Mouse (Mus musculus) embryonic facial prominence, embryonic 13.5 days (tissue): Measurements from ENCODE around the gene Arhgef17. TPM values are rescaled to one million over a fixed set of nuclear protein-coding genes. Genes with fewer than 3 reads are reported as not detected.
A peak's percentile ranks its signal among the peaks of the same experiment; 100 is the strongest.

ENCODE experiments used
- ATAC-seq: fragments of 200-750 bp; cut with Nextera tagmentation; 2 replicates; pipeline ENCODE4 v1.8.0; 2017; ENCODE audit warnings: low read depth; ENCODE audit not compliant: insufficient number of reproducible peaks, insufficient read depth, low FRiP score, low TSS enrichment
- H3K27ac ChIP-seq: fragments of 300-500 bp; sonication (generic); 2 replicates; pipeline ENCODE4 v1.5.1; 2015; ENCODE audit warnings: moderate library complexity, mild to moderate bottlenecking, inconsistent platforms
- H3K27me3 ChIP-seq: fragments of 300-500 bp; sonication (generic); 2 replicates; pipeline ENCODE4 v1.6.1; 2015; ENCODE audit warnings: mild to moderate bottlenecking, inconsistent platforms
- H3K36me3 ChIP-seq: fragments of 300-500 bp; sonication (generic); 2 replicates; pipeline ENCODE4 v1.6.1; 2015; ENCODE audit warnings: mild to moderate bottlenecking, inconsistent platforms
- H3K4me1 ChIP-seq: fragments of 300-500 bp; sonication (generic); 2 replicates; pipeline ENCODE4 v1.6.1; 2015; ENCODE audit warnings: inconsistent platforms
- H3K4me2 ChIP-seq: fragments of 300-500 bp; sonication (generic); 2 replicates; pipeline ENCODE4 v1.6.1; 2015; ENCODE audit warnings: moderate library complexity, mild to moderate bottlenecking, inconsistent platforms
- H3K4me3 ChIP-seq: fragments of 300-500 bp; sonication (generic); 2 replicates; pipeline ENCODE4 v1.5.1; 2015; ENCODE audit warnings: mild to moderate bottlenecking, inconsistent platforms
- H3K9ac ChIP-seq: fragments of 300-500 bp; sonication (generic); 2 replicates; pipeline ENCODE4 v1.6.1; 2015; ENCODE audit warnings: mild to moderate bottlenecking, inconsistent platforms
- H3K9me3 ChIP-seq: fragments of 300-500 bp; sonication (generic); 2 replicates; pipeline ENCODE4 v1.6.1; 2016; ENCODE audit warnings: inconsistent platforms
- WGBS: fragments of 180-500 bp; shearing (Covaris S2); methylation state at CpG from one replicate; pipeline ENCODE4 v1.1.7; 2015; ENCODE audit warnings: mixed read lengths; 5-methylcytosine and 5-hydroxymethylcytosine counted together
- polyA plus RNA-seq: library from polyadenylated mRNA; unstranded; fragments of >200 nt; fragmentation: Nextera tagmentation; extraction: Ambion mirVana; gene quantifications from 2 replicates; pipeline ENCODE4 v1.2.1, GENCODE M21; 2015

The Arhgef17 gene
- polyA plus RNA-seq, 1 experiment from 2014 or later = 8.0 TPM

GRCm38 (mm10) chr7:100911246-100911770 is 20.6 kb downstream of the Arhgef17 start:
- Histone ChIP-seq H3K9me3 (no peaks in the 10 kb centered on the region), H3K4me1 (peaks cover 77% of the 10 kb centered on the region), H3K27me3 (no peaks in the 10 kb centered on the region), H3K36me3 (peaks cover 43% of the 10 kb centered on the region), H3K4me3 (no peak overlapping the region), H3K9ac (peak overlapping the region; percentile 27; the same call in 1 of the 2 replicates), H3K27ac (peak overlapping the region; percentile 51), H3K4me2 (peak overlapping the region; percentile 16)
- WGBS = 22% methylated on average over 2 of the region's 2 CpGs
- ATAC-seq = no peak

- Histone ChIP-seq H3K36me3 (peaks cover 36% of the 10 kb centered on the region), H3K27ac (peak overlapping the region; percentile 86), H3K27me3 (no peaks in the 10 kb centered on the region), H3K9me3 (no peaks in the 10 kb centered on the region), H3K4me1 (peaks cover 63% of the 10 kb centered on the region), H3K9ac (no peak overlapping the region), H3K4me2 (no peak overlapping the region), H3K4me3 (no peak overlapping the region)
- WGBS = 50% methylated on average over 8 of the region's 8 CpGs
- ATAC-seq = no peak
Observed at GRCm38 (mm10) chr7:100908567-100908966, 23.3 kb downstream of the Arhgef17 start.

GRCm38 (mm10) chr7:100908061-100908460 is 23.8 kb downstream of the Arhgef17 start:
- ATAC-seq = no peak
- H3K9me3 ChIP-seq = no peaks in the 10 kb centered on the region
- H3K4me2 ChIP-seq = peak overlapping the region; percentile 48; the same call in 1 of the 2 replicates
- peaks cover 59% of the 10 kb centered on the region for H3K4me1 ChIP-seq
- H3K9ac ChIP-seq = peak overlapping the region; percentile 45
- no peaks in the 10 kb centered on the region for H3K27me3 ChIP-seq
- H3K4me3 ChIP-seq = no peak overlapping the region
- 65% methylated on average over 8 of the region's 8 CpGs for WGBS
- peaks cover 31% of the 10 kb centered on the region for H3K36me3 ChIP-seq
- peak overlapping the region; percentile 86 for H3K27ac ChIP-seq

- peak overlapping the region; percentile 86 for H3K27ac ChIP-seq
- no peak for ATAC-seq
Observed at GRCm38 (mm10) chr7:100907231-100907630, 24.7 kb downstream of the Arhgef17 start.

GRCm38 (mm10) chr7:100906029-100906789 is 25.7 kb downstream of the Arhgef17 start:
- Histone ChIP-seq H3K27me3 (no peaks in the 10 kb centered on the region), H3K4me2 (no peak overlapping the region), H3K9ac (no peak overlapping the region), H3K27ac (no peak overlapping the region), H3K36me3 (peaks cover 40% of the 10 kb centered on the region), H3K4me3 (no peak overlapping the region), H3K9me3 (no peaks in the 10 kb centered on the region), H3K4me1 (peaks cover 41% of the 10 kb centered on the region)
- WGBS = 88% methylated on average over 10 of the region's 10 CpGs
- ATAC-seq = no peak

More at GRCm38 (mm10) chr7:100907231-100907630, 24.7 kb downstream of the Arhgef17 start:
- no peaks in the 10 kb centered on the region for H3K9me3 ChIP-seq
- peak overlapping the region; percentile 48 for H3K4me2 ChIP-seq
- H3K4me3 ChIP-seq = peak overlapping the region; percentile 20
- peaks cover 34% of the 10 kb centered on the region for H3K36me3 ChIP-seq
- peaks cover 51% of the 10 kb centered on the region for H3K4me1 ChIP-seq
- H3K9ac ChIP-seq = peak overlapping the region; percentile 45; the same call in 1 of the 2 replicates
- H3K27me3 ChIP-seq = no peaks in the 10 kb centered on the region
- 0% methylated on average over 1 of the region's 1 CpGs for WGBS

- Histone ChIP-seq H3K9me3 (no peaks in the 10 kb centered on the region), H3K27me3 (no peaks in the 10 kb centered on the region), H3K27ac (no peak overlapping the region), H3K36me3 (peaks cover 36% of the 10 kb centered on the region), H3K4me1 (peaks cover 31% of the 10 kb centered on the region), H3K9ac (peak overlapping the region; percentile 40; the same call in 1 of the 2 replicates), H3K4me3 (no peak overlapping the region), H3K4me2 (no peak overlapping the region)
- no peak for ATAC-seq
- 79% methylated on average over 7 of the region's 7 CpGs for WGBS
Observed at GRCm38 (mm10) chr7:100905037-100905436, 26.9 kb downstream of the Arhgef17 start.

- Histone ChIP-seq H3K27me3 (no peaks in the 10 kb centered on the region), H3K36me3 (peaks cover 32% of the 10 kb centered on the region), H3K9ac (peak overlapping the region; percentile 40; the same call in 1 of the 2 replicates), H3K4me2 (no peak overlapping the region), H3K27ac (no peak overlapping the region), H3K9me3 (no peaks in the 10 kb centered on the region), H3K4me1 (peaks cover 28% of the 10 kb centered on the region), H3K4me3 (no peak overlapping the region)
- 85% methylated on average over 5 of the region's 5 CpGs for WGBS
- ATAC-seq = no peak
Observed at GRCm38 (mm10) chr7:100904612-100905011, 27.3 kb downstream of the Arhgef17 start.

GRCm38 (mm10) chr7:100902451-100903137 is 29.3 kb downstream of the Arhgef17 start:
- 84% methylated on average over 9 of the region's 9 CpGs for WGBS
- Histone ChIP-seq H3K9ac (no peak overlapping the region), H3K9me3 (no peaks in the 10 kb centered on the region), H3K4me1 (peaks cover 8% of the 10 kb centered on the region), H3K27me3 (no peaks in the 10 kb centered on the region), H3K36me3 (peaks cover 31% of the 10 kb centered on the region), H3K4me2 (no peak overlapping the region), H3K4me3 (no peak overlapping the region), H3K27ac (no peak overlapping the region)
- ATAC-seq = no peak

- peaks cover 20% of the 10 kb centered on the region for H3K36me3 ChIP-seq
- peaks cover 34% of the 10 kb centered on the region for H3K4me1 ChIP-seq
- no peak overlapping the region for H3K27ac ChIP-seq
- H3K9me3 ChIP-seq = no peaks in the 10 kb centered on the region
- ATAC-seq = no peak
- H3K27me3 ChIP-seq = no peaks in the 10 kb centered on the region
- no peak overlapping the region for H3K9ac ChIP-seq
- no peak overlapping the region for H3K4me3 ChIP-seq
- H3K4me2 ChIP-seq = no peak overlapping the region
- WGBS = 83% methylated on average over 5 of the region's 5 CpGs
Observed at GRCm38 (mm10) chr7:100897828-100898227, 34.1 kb downstream of the Arhgef17 start.

- Histone ChIP-seq H3K9me3 (no peaks in the 10 kb centered on the region), H3K27ac (no peak overlapping the region; the same call in 1 of the 2 replicates), H3K27me3 (no peaks in the 10 kb centered on the region), H3K36me3 (peaks cover 22% of the 10 kb centered on the region), H3K9ac (peak overlapping the region; percentile 83), H3K4me2 (peak overlapping the region; percentile 92), H3K4me1 (peaks cover 35% of the 10 kb centered on the region), H3K4me3 (peak overlapping the region; percentile 58)
- 3% methylated on average over 12 of the region's 12 CpGs for WGBS
- 0 out of 2 replicates have a peak, but pooled peaks have one; percentile 2 for ATAC-seq
Observed at GRCm38 (mm10) chr7:100894833-100895226, 37.1 kb downstream of the Arhgef17 start.

GRCm38 (mm10) chr7:100894057-100894832 is 37.7 kb downstream of the Arhgef17 start:
- peaks cover 35% of the 10 kb centered on the region for H3K4me1 ChIP-seq
- peak overlapping the region; percentile 92 for H3K4me2 ChIP-seq
- H3K27me3 ChIP-seq = no peaks in the 10 kb centered on the region
- H3K4me3 ChIP-seq = peak overlapping the region; percentile 58
- H3K27ac ChIP-seq = peak overlapping the region; percentile 44
- ATAC-seq = peak; percentile 29; the same call in 1 of the 2 replicates
- peak overlapping the region; percentile 83 for H3K9ac ChIP-seq
- H3K36me3 ChIP-seq = peaks cover 28% of the 10 kb centered on the region
- no peaks in the 10 kb centered on the region for H3K9me3 ChIP-seq
- WGBS = 3% methylated on average over 46 of the region's 53 CpGs
